Mouse (Mus musculus): ENCODE data around the gene Kank1. TPM values are rescaled to one million over a fixed set of nuclear protein-coding genes. Genes with fewer than 3 reads are reported as not detected.

Gene Kank1
- total and polyA plus RNA-seq, 2 experiments, result 31.7 to 33.6 TPM

- H3K4me3 ChIP-seq (ENCODE audit: insufficient read depth, low read depth, low read length), result peak overlapping the region; percentile 53
- H3K9ac ChIP-seq (ENCODE audit: low read depth, low read length), result peak overlapping the region; percentile 81
- TF ChIP-seq CTCF (IDR thresholded peaks at IDR 0.05; ENCODE audit: low read depth, low read length), result no peak
- 34% methylated on average over 6 of the region's 6 CpGs for whole genome bisulfite sequencing
- H3K27me3 ChIP-seq (ENCODE audit: control insufficient read depth, insufficient read depth, low read length), result no peaks in the 10 kb centered on the region
- H3K36me3 ChIP-seq (ENCODE audit: control insufficient read depth, insufficient read depth, low read length), result no peaks in the 10 kb centered on the region
- H3K27ac ChIP-seq (replicated peaks; ENCODE audit: insufficient read depth, low read depth, low read length), result peak overlapping the region; percentile 99
- peaks cover under 1% of the 10 kb centered on the region; the same call in 1 of the 2 replicates for H3K79me2 ChIP-seq (ENCODE audit: control insufficient read depth, insufficient read depth, low read length)
- peak; percentile 78 for DNase-seq (ENCODE audit: extremely low read depth, low read depth, low spot score)
- peaks cover 19% of the 10 kb centered on the region for H3K4me1 ChIP-seq (ENCODE audit: control insufficient read depth, insufficient read depth, low read length)
Measured at GRCm38 (mm10) chr19:25382494-25382893, 145.7 kb downstream of the Kank1 start.

GRCm38 (mm10) chr19:25383386-25384146, 146.8 kb downstream of the Kank1 start:
- H3K79me2 ChIP-seq (ENCODE audit: control insufficient read depth, insufficient read depth, low read length), result peaks cover 8% of the 10 kb centered on the region; the same call in 1 of the 2 replicates
- no peaks in the 10 kb centered on the region for H3K27me3 ChIP-seq (ENCODE audit: control insufficient read depth, insufficient read depth, low read length)
- H3K9ac ChIP-seq (ENCODE audit: low read depth, low read length), result peak overlapping the region; percentile 54
- peak overlapping the region; percentile 78 for H3K27ac ChIP-seq (replicated peaks; ENCODE audit: insufficient read depth, low read depth, low read length)
- 17% methylated on average over 12 of the region's 12 CpGs for WGBS
- peaks cover 23% of the 10 kb centered on the region for H3K4me1 ChIP-seq (ENCODE audit: control insufficient read depth, insufficient read depth, low read length)
- no peaks in the 10 kb centered on the region for H3K36me3 ChIP-seq (ENCODE audit: control insufficient read depth, insufficient read depth, low read length)
- peak overlapping the region; percentile 58 for H3K4me3 ChIP-seq (ENCODE audit: insufficient read depth, low read depth, low read length)
- TF ChIP-seq CTCF (IDR thresholded peaks at IDR 0.05; ENCODE audit: low read depth, low read length) (no peak), POLR2A (IDR thresholded peaks at IDR 0.05; ENCODE audit: extremely low read depth, insufficient read depth, low read length) (no peak)
- DNase-seq (ENCODE audit: extremely low read depth, low read depth, low spot score), result peak; percentile 62

GRCm38 (mm10) chr19:25385981-25386380, 149.2 kb downstream of the Kank1 start:
- TF ChIP-seq POLR2A (IDR thresholded peaks at IDR 0.05; ENCODE audit: extremely low read depth, insufficient read depth, low read length) (no peak), CTCF (IDR thresholded peaks at IDR 0.05; ENCODE audit: low read depth, low read length) (no peak)
- H3K36me3 ChIP-seq (ENCODE audit: control insufficient read depth, insufficient read depth, low read length), result no peaks in the 10 kb centered on the region
- peak; percentile 93 for DNase-seq (ENCODE audit: extremely low read depth, low read depth, low spot score)
- peaks cover 20% of the 10 kb centered on the region; the same call in 1 of the 2 replicates for H3K79me2 ChIP-seq (ENCODE audit: control insufficient read depth, insufficient read depth, low read length)
- no peaks in the 10 kb centered on the region for H3K27me3 ChIP-seq (ENCODE audit: control insufficient read depth, insufficient read depth, low read length)
- WGBS, result 23% methylated on average over 8 of the region's 8 CpGs
- no peak overlapping the region for H3K4me3 ChIP-seq (ENCODE audit: insufficient read depth, low read depth, low read length)
- peak overlapping the region; percentile 64 for H3K27ac ChIP-seq (replicated peaks; ENCODE audit: insufficient read depth, low read depth, low read length)
- no peak overlapping the region for H3K9ac ChIP-seq (ENCODE audit: low read depth, low read length)
- peaks cover 23% of the 10 kb centered on the region for H3K4me1 ChIP-seq (ENCODE audit: control insufficient read depth, insufficient read depth, low read length)

GRCm38 (mm10) chr19:25386679-25387470, 150.1 kb downstream of the Kank1 start:
- H3K36me3 ChIP-seq (ENCODE audit: control insufficient read depth, insufficient read depth, low read length), result no peaks in the 10 kb centered on the region
- H3K4me1 ChIP-seq (ENCODE audit: control insufficient read depth, insufficient read depth, low read length), result peaks cover 21% of the 10 kb centered on the region
- H3K4me3 ChIP-seq (ENCODE audit: insufficient read depth, low read depth, low read length), result no peak overlapping the region
- no peaks in the 10 kb centered on the region for H3K27me3 ChIP-seq (ENCODE audit: control insufficient read depth, insufficient read depth, low read length)
- no peak overlapping the region for H3K9ac ChIP-seq (ENCODE audit: low read depth, low read length)
- H3K79me2 ChIP-seq (ENCODE audit: control insufficient read depth, insufficient read depth, low read length), result peaks cover 23% of the 10 kb centered on the region; the same call in 1 of the 2 replicates
- peak; percentile 79 for DNase-seq (ENCODE audit: extremely low read depth, low read depth, low spot score)
- TF ChIP-seq POLR2A (IDR thresholded peaks at IDR 0.05; ENCODE audit: extremely low read depth, insufficient read depth, low read length), result no peak
- TF ChIP-seq CTCF (IDR thresholded peaks at IDR 0.05; ENCODE audit: low read depth, low read length), result no peak
- 30% methylated on average over 16 of the region's 16 CpGs for WGBS
- H3K27ac ChIP-seq (replicated peaks; ENCODE audit: insufficient read depth, low read depth, low read length), result peak overlapping the region; percentile 61

- no peak overlapping the region for H3K4me3 ChIP-seq (ENCODE audit: insufficient read depth, low read depth, low read length)
- no peak overlapping the region for H3K9ac ChIP-seq (ENCODE audit: low read depth, low read length)
- H3K4me1 ChIP-seq (ENCODE audit: control insufficient read depth, insufficient read depth, low read length), result peaks cover 21% of the 10 kb centered on the region
- no peak overlapping the region for H3K27ac ChIP-seq (replicated peaks; ENCODE audit: insufficient read depth, low read depth, low read length)
- 94% methylated on average over 18 of the region's 18 CpGs for WGBS
- H3K79me2 ChIP-seq (ENCODE audit: control insufficient read depth, insufficient read depth, low read length), result peaks cover 32% of the 10 kb centered on the region; the same call in 1 of the 2 replicates
- DNase-seq (ENCODE audit: extremely low read depth, low read depth, low spot score), result no peak
- TF ChIP-seq POLR2A (IDR thresholded peaks at IDR 0.05; ENCODE audit: extremely low read depth, insufficient read depth, low read length) (no peak), CTCF (IDR thresholded peaks at IDR 0.05; ENCODE audit: low read depth, low read length) (no peak)
- H3K27me3 ChIP-seq (ENCODE audit: control insufficient read depth, insufficient read depth, low read length), result no peaks in the 10 kb centered on the region
- no peaks in the 10 kb centered on the region for H3K36me3 ChIP-seq (ENCODE audit: control insufficient read depth, insufficient read depth, low read length)
Measured at GRCm38 (mm10) chr19:25387902-25388301, 151.1 kb downstream of the Kank1 start.
